Mouse (Mus musculus): ENCODE data around the gene Ddx6.
"Not testable (repeated sequence)": the region's sequence is repeated elsewhere in the genome, so short reads cannot be mapped to it uniquely, and the experiment has no call there.

The Ddx6 gene

GRCm38 (mm10) chr9:44604779-44605615, at the start of gene Ddx6:
Gene Ddx6, plus strand, starts transcription at chr9:44604892.
- DNase-seq (ENCODE audit: low spot score) = peak; percentile 80

- no peak for DNase-seq (ENCODE audit: low spot score)
Observed at GRCm38 (mm10) chr9:44561597-44561996, 43.1 kb upstream of the Ddx6 start, which contains the start of gene Cxcr5. Gene Cxcr5, minus strand, starts transcription at chr9:44561877.

GRCm38 (mm10) chr9:44562936-44563335, 41.8 kb upstream of the Ddx6 start:
- DNase-seq (ENCODE audit: low spot score) = no peak

GRCm38 (mm10) chr9:44565367-44565766, 39.3 kb upstream of the Ddx6 start:
- DNase-seq (ENCODE audit: low spot score) = no peak

- DNase-seq (ENCODE audit: low spot score) = peak; percentile 16
Observed at GRCm38 (mm10) chr9:44567338-44568082, 37.2 kb upstream of the Ddx6 start.

- no peak for DNase-seq (ENCODE audit: low spot score)
Observed at GRCm38 (mm10) chr9:44568083-44568455, 36.6 kb upstream of the Ddx6 start.

- no peak for DNase-seq (ENCODE audit: low spot score)
Observed at GRCm38 (mm10) chr9:44570939-44571382, 33.7 kb upstream of the Ddx6 start.

GRCm38 (mm10) chr9:44573306-44573705, 31.4 kb upstream of the Ddx6 start:
- no peak for DNase-seq (ENCODE audit: low spot score)

GRCm38 (mm10) chr9:44575095-44575494, 29.6 kb upstream of the Ddx6 start:
- DNase-seq (ENCODE audit: low spot score) = no peak

- not testable (repeated sequence) for DNase-seq (ENCODE audit: low spot score)
Observed at GRCm38 (mm10) chr9:44576046-44576445, 28.6 kb upstream of the Ddx6 start.

GRCm38 (mm10) chr9:44579392-44579791, 25.3 kb upstream of the Ddx6 start:
- DNase-seq (ENCODE audit: low spot score) = no peak

- DNase-seq (ENCODE audit: low spot score) = no peak
Observed at GRCm38 (mm10) chr9:44580085-44580484, 24.6 kb upstream of the Ddx6 start.

GRCm38 (mm10) chr9:44581423-44581822, 23.3 kb upstream of the Ddx6 start:
- DNase-seq (ENCODE audit: low spot score) = no peak

- DNase-seq (ENCODE audit: low spot score) = no peak
Observed at GRCm38 (mm10) chr9:44582390-44582789, 22.3 kb upstream of the Ddx6 start.

GRCm38 (mm10) chr9:44586640-44587261, 17.9 kb upstream of the Ddx6 start:
- peak; percentile 60 for DNase-seq (ENCODE audit: low spot score)

- no peak for DNase-seq (ENCODE audit: low spot score)
Observed at GRCm38 (mm10) chr9:44587262-44588160, 17.2 kb upstream of the Ddx6 start.

- DNase-seq (ENCODE audit: low spot score) = no peak
Observed at GRCm38 (mm10) chr9:44588605-44589004, 16.1 kb upstream of the Ddx6 start.

GRCm38 (mm10) chr9:44589095-44589494, 15.6 kb upstream of the Ddx6 start:
- no peak for DNase-seq (ENCODE audit: low spot score)

- DNase-seq (ENCODE audit: low spot score) = no peak
Observed at GRCm38 (mm10) chr9:44590969-44591368, 13.7 kb upstream of the Ddx6 start.

GRCm38 (mm10) chr9:44591595-44592188, 13.0 kb upstream of the Ddx6 start:
- no peak for DNase-seq (ENCODE audit: low spot score)

- DNase-seq (ENCODE audit: low spot score) = no peak
Observed at GRCm38 (mm10) chr9:44593221-44593620, 11.5 kb upstream of the Ddx6 start.

Measured in urinary bladder, postnatal 14 days (tissue).